Mouse (Mus musculus): ENCODE results near the gene Fam207a. TPM values are rescaled to one million over a fixed set of nuclear protein-coding genes. Genes with fewer than 3 reads are reported as not detected.

Gene Fam207a
- polyA plus RNA-seq, 1 experiment from 2014 or later, result 34.1 TPM

- TF ChIP-seq CTCF (IDR thresholded peaks at IDR 0.05; ENCODE audit: low read depth), result no peak
- Histone ChIP-seq H3K9ac (ENCODE audit: low read depth, low read length) (no peak overlapping the region), H3K4me3 (replicated peaks; ENCODE audit: low read depth, low read length) (no peak overlapping the region), H3K9me3 (replicated peaks; ENCODE audit: low read length) (no peaks in the 10 kb centered on the region), H3K27ac (peak overlapping the region; percentile 55), H3K4me1 (replicated peaks; ENCODE audit: insufficient read depth, low read length) (no peaks in the 10 kb centered on the region), H3K36me3 (ENCODE audit: insufficient read depth, low read length) (peaks cover 16% of the 10 kb centered on the region; the same call in 1 of the 2 replicates), H3K27me3 (ENCODE audit: insufficient read depth, low read length) (no peaks in the 10 kb centered on the region), H3K4me2 (ENCODE audit: low read length) (no peak overlapping the region)
- 62% methylated on average over 13 of the region's 13 CpGs for WGBS
- ATAC-seq (replicated peaks; ENCODE audit: low FRiP score, low read depth), result peak; percentile 82
- DNase-seq (ENCODE audit: low spot score), result peak; percentile 47
These were observed 8.5 kb downstream of the Fam207a start for GRCm38 (mm10) chr10:77506961-77507577.

DNA sequence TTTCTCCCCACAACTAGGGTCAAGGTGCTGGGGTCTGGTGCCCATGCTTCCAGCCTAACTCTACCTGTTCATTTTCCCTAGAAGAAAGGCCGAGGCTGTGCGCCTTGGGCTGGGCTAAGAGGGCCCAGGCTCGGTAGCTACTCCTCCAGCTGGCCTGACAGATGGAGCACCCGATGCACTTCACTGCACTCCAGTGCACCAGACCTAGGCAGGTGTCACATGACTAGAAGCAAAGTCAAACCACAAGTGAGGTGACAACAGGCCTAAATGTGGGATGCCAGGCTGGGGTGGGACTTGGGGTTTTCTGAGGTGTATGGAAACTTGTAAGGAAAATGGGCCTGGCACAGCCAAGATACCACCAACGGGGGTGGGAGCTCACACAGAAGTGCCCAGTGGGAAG lies 9.1 kb downstream of the Fam207a start:
- peak; percentile 53 for ATAC-seq (replicated peaks; ENCODE audit: low FRiP score, low read depth)

GRCm38 (mm10) chr10:77504143-77504542 lies 11.4 kb downstream of the Fam207a start:
- no peak for DNase-seq (ENCODE audit: low spot score)
- Histone ChIP-seq H3K9me3 (replicated peaks; ENCODE audit: low read length) (no peaks in the 10 kb centered on the region), H3K36me3 (ENCODE audit: insufficient read depth, low read length) (peaks cover 16% of the 10 kb centered on the region), H3K27ac (no peak overlapping the region), H3K4me1 (replicated peaks; ENCODE audit: insufficient read depth, low read length) (peaks cover 3% of the 10 kb centered on the region; the same call in 1 of the 2 replicates), H3K4me3 (replicated peaks; ENCODE audit: low read depth, low read length) (no peak overlapping the region), H3K27me3 (ENCODE audit: insufficient read depth, low read length) (no peaks in the 10 kb centered on the region), H3K4me2 (ENCODE audit: low read length) (no peak overlapping the region), H3K9ac (ENCODE audit: low read depth, low read length) (no peak overlapping the region)
- TF ChIP-seq CTCF (IDR thresholded peaks at IDR 0.05; ENCODE audit: low read depth), result no peak
- no peak for ATAC-seq (replicated peaks; ENCODE audit: low FRiP score, low read depth)
- WGBS, result 79% methylated on average over 6 of the region's 6 CpGs

More for the DNA sequence above, 9.1 kb downstream of the Fam207a start:
- no peak overlapping the region for H3K4me3 ChIP-seq (replicated peaks; ENCODE audit: low read depth, low read length)
- H3K9me3 ChIP-seq (replicated peaks; ENCODE audit: low read length), result no peaks in the 10 kb centered on the region
- H3K27me3 ChIP-seq (ENCODE audit: insufficient read depth, low read length), result no peaks in the 10 kb centered on the region
- H3K9ac ChIP-seq (ENCODE audit: low read depth, low read length), result no peak overlapping the region
- H3K4me2 ChIP-seq (ENCODE audit: low read length), result no peak overlapping the region
- no peak for TF ChIP-seq CTCF (IDR thresholded peaks at IDR 0.05; ENCODE audit: low read depth)
- peak overlapping the region; percentile 55 for H3K27ac ChIP-seq
- no peaks in the 10 kb centered on the region for H3K4me1 ChIP-seq (replicated peaks; ENCODE audit: insufficient read depth, low read length)
- peaks cover 16% of the 10 kb centered on the region; the same call in 1 of the 2 replicates for H3K36me3 ChIP-seq (ENCODE audit: insufficient read depth, low read length)
- 54% methylated on average over 5 of the region's 5 CpGs for WGBS
- DNase-seq (ENCODE audit: low spot score), result peak; percentile 40

DNA sequence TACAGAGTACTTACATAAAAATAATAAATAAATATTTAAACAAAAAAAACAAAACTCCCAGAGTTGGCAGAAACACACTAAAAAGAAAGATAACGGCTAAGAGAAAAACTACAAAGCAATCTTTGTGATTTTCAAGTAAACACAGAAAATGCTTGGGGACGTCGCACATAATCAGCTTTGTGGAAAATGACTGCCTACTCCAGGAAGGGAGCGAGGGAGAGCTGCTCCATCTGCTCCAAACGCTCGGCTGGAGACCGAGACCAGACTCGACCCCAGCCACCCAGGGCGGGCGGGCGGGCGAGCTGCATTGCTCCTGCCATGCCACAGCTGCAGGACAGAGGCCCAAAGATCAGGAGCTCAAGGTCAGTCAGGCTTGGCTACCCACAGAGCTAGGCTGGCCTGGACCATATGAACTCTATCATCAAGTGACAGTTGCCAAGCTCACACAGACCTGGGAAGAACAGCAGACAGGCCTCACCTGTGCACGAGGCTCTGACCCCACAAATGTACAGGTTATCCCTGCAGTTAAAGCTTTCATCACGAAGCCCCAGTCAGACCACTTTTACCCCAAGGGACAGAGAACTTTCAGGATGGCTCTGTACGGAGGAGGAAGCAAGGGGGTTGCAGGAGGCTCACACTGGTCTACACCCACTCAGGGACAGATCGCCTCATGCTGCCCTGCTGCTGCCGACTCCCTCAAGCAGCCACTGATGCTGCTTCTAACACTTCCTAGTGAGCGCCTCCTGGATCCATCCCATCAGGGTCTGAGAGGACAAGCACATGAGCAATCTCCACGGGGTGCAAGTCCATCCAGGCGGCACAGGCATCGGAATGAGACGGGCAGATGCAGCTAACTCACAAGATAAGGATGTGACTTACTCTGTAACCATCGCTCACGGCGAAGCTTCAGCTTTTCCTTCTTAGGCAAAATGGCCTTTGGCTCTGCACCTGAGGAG lies 12.3 kb downstream of the Fam207a start:
- Histone ChIP-seq H3K9ac (ENCODE audit: low read depth, low read length) (no peak overlapping the region), H3K4me1 (replicated peaks; ENCODE audit: insufficient read depth, low read length) (peaks cover 3% of the 10 kb centered on the region; the same call in 1 of the 2 replicates), H3K27me3 (ENCODE audit: insufficient read depth, low read length) (no peaks in the 10 kb centered on the region), H3K4me2 (ENCODE audit: low read length) (no peak overlapping the region), H3K4me3 (replicated peaks; ENCODE audit: low read depth, low read length) (no peak overlapping the region), H3K9me3 (replicated peaks; ENCODE audit: low read length) (no peaks in the 10 kb centered on the region), H3K36me3 (ENCODE audit: insufficient read depth, low read length) (peaks cover 16% of the 10 kb centered on the region), H3K27ac (no peak overlapping the region; the same call in 1 of the 2 replicates)
- ATAC-seq (replicated peaks; ENCODE audit: low FRiP score, low read depth) (peak; percentile 33; the same call in 1 of the 2 replicates), DNase-seq (ENCODE audit: low spot score) (peak; percentile 47)
- WGBS, result 59% methylated on average over 25 of the region's 25 CpGs
- no peak for TF ChIP-seq CTCF (IDR thresholded peaks at IDR 0.05; ENCODE audit: low read depth)

GRCm38 (mm10) chr10:77500636-77501035 lies 14.9 kb downstream of the Fam207a start:
- Histone ChIP-seq H3K4me2 (ENCODE audit: low read length) (no peak overlapping the region), H3K27ac (peak overlapping the region; percentile 56; the same call in 1 of the 2 replicates), H3K27me3 (ENCODE audit: insufficient read depth, low read length) (no peaks in the 10 kb centered on the region), H3K4me1 (replicated peaks; ENCODE audit: insufficient read depth, low read length) (peaks cover 3% of the 10 kb centered on the region; the same call in 1 of the 2 replicates), H3K9ac (ENCODE audit: low read depth, low read length) (no peak overlapping the region), H3K4me3 (replicated peaks; ENCODE audit: low read depth, low read length) (no peak overlapping the region), H3K36me3 (ENCODE audit: insufficient read depth, low read length) (peaks cover 8% of the 10 kb centered on the region), H3K9me3 (replicated peaks; ENCODE audit: low read length) (no peaks in the 10 kb centered on the region)
- no peak for TF ChIP-seq CTCF (IDR thresholded peaks at IDR 0.05; ENCODE audit: low read depth)
- 45% methylated on average over 14 of the region's 14 CpGs for WGBS
- ATAC-seq (replicated peaks; ENCODE audit: low FRiP score, low read depth) (no peak), DNase-seq (ENCODE audit: low spot score) (no peak)

DNA sequence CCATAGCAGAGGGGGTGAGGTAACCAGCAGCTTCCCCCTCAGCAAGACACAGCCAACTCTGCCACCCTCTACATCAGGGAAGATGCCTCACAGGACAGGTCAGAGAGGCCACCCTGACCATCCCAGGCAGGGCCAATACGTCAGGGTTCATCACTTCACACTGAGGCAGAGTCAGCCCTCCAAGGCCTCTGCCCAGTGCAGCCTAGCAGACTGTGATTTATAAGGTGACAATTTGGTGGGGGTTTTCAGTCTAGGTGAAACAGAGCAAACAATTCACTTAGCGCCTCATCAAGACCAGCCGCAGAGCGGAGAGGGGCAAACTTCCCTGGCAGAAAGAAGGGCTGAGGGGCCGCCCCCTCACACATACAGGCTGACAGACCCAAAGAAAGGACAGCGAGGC lies 17.3 kb downstream of the Fam207a start:
- Histone ChIP-seq H3K9me3 (replicated peaks; ENCODE audit: low read length) (no peaks in the 10 kb centered on the region), H3K4me2 (ENCODE audit: low read length) (no peak overlapping the region), H3K4me3 (replicated peaks; ENCODE audit: low read depth, low read length) (no peak overlapping the region), H3K36me3 (ENCODE audit: insufficient read depth, low read length) (peaks cover 3% of the 10 kb centered on the region), H3K9ac (ENCODE audit: low read depth, low read length) (no peak overlapping the region), H3K27me3 (ENCODE audit: insufficient read depth, low read length) (no peaks in the 10 kb centered on the region), H3K27ac (no peak overlapping the region), H3K4me1 (replicated peaks; ENCODE audit: insufficient read depth, low read length) (peaks cover 3% of the 10 kb centered on the region; the same call in 1 of the 2 replicates)
- DNase-seq (ENCODE audit: low spot score) (peak; percentile 42), ATAC-seq (replicated peaks; ENCODE audit: low FRiP score, low read depth) (peak; percentile 63; the same call in 1 of the 2 replicates)
- WGBS, result 49% methylated on average over 6 of the region's 6 CpGs
- TF ChIP-seq CTCF (IDR thresholded peaks at IDR 0.05; ENCODE audit: low read depth), result no peak

All from kidney, postnatal 0 days (tissue).